Mouse (Mus musculus) MN1 (cell line): ENCODE measurements around the gene Foxp4.

Experiments
- DNase-seq: peaks from one replicate; pipeline ENCODE4 v3.0.0-alpha.2; 2016; ENCODE audit warnings: low spot score

The Foxp4 gene

DNA sequence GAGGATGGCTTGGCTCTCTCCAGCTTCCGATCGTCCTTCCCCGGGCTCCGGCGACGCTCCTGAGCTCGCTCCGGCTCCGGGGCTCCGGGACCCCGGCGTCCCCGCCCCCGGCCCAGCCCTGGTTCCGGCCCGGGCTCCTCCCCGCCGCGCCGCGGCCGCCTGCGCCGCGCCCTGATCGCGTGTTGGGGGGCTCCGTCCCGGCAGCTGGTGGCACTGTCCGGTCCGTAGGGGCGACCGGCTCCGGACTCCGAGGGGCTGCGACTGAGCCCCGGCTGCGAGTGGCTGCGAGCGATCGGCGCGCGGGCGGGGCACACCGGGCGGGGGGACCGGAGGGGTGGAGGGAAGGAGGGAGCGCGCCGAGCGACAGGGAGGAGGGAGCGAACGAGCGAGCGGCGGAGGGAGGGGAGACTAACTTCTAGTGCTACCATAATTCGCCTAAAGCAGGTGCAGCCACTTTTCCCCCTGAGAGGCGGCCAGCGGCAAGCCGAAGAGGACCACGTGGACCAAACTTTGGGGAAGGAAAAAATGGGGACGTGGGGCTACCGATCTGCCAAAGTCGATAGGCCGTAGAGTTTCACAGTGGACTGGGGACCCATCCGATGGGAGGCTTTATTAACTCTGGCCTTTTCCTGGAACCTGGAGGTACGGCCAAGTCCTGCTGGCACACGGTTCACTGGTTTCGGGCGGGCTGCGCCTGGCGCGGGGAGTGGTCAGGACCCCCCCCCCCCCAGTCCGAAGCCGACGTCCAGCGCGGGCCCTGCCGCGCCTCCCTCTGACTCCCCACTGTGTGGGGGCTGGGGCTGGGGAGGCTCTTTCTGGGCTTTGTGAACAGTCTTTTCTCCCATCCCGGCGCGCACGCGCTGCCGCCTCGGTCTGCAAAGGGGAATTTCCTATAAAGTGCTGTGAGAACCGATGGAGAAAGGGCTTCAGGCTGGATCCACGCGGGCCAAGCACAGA lies at the start of gene Foxp4:
Gene Foxp4, minus strand, starts transcription at position 263 of the 957 bp plus-strand sequence.
- peak; percentile 95 for DNase-seq

- peak; percentile 60 for DNase-seq
Observed at GRCm38 (mm10) chr17:47973563-47974472, 49.4 kb upstream of the Foxp4 start.

DNA sequence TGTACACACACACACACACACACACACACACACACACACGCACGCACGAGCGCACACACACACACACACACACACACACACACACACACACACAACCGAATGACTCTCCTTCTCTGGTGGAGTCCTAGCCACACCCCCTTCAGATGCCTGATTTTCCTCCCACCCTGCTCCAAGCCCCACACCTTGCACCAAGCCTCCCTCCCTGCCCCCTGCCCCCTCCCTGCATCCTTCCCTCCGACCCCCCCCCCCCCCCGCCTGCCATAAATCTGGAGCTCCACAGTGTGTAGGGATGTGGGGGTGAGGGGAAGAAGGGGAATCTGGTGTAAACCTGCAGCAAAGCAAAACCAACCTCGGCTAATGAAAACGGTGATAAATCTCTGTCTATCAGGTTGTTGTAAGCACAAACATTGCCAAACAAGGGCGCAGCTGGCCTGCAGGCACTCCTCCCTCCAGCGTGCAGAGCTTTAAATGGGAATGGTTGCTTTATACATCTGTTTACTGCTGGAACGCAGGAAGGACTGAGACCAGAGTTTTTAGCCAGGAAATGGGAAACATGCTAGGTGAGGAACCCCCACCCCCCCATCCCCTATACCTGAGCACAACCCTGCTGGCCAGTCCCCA lies 41.5 kb upstream of the Foxp4 start:
- DNase-seq: no peak

DNA sequence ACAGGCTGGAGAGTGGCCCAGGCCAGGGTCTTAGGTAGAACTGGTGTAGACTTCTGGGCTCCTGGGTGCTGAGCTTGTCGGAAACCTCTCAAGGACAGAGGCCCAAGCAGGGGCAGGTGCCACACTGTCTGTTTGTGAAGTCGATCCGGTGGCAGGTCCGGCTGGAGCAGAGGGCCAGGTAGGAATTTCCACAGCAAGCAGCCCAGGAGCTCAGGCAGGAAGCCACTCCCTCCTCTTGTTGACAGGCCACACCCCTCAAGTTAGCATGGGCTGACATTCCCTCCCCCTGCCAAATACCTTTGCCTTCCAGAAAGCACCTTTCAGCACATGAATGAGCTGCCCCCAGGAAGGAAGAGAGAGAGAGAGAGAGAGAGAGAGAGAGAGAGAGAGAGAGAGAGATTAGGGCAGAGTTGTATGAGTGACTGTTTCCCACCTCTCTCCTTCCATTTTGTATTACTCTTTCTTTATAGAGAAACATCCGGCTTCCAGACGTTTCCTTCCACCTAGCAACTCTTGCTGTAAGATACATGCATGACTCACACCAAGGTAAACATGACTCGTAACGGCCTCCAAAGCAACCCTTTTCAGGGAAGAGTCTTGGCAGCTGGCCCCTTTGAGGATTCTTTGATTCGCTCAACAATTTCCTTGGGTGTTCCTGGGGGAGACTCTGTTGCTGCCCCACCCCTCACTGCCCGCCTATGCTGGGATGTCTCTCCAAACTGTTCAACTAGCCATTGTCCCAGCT lies 33.8 kb upstream of the Foxp4 start:
- DNase-seq: no peak

GRCm38 (mm10) chr17:47956486-47956885 lies 32.0 kb upstream of the Foxp4 start:
- no peak for DNase-seq

- no peak for DNase-seq
Observed at GRCm38 (mm10) chr17:47955054-47955741, 30.8 kb upstream of the Foxp4 start.

GRCm38 (mm10) chr17:47953231-47953630 lies 28.8 kb upstream of the Foxp4 start:
- no peak for DNase-seq

DNA sequence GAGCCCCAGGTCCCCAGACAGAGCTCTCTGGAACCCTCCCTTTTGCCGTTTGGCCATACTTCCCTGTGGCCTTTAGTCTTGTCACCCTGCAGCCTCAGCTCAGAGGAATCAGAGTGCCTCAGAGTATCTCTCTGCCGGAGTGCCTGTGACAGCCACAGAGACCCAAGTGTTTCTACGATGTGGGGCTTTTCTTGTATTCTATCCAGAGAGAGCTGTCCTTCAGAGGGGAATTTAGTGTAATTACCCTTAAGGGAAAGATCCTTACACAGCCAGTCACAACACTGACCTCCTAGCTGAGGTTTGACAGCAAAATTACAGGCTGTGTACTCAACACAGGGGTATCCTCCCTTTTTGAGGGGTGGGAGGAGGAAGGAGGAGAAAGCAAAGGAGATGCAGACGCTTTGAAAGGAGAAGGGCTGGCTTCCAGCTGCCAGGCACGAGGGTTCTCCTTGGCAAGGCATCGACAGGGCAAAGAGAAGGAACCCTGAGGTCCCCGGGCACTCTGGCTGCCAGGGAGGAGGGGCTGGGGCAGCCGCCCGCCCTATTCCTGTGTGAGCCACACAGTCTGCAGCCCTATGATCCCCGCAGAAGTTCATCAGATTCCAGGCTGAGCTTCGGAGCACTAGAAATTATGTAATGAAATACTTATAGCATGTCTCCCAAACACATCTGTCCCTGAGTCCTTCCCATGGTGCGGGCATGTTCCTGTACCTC lies 28.1 kb upstream of the Foxp4 start:
- DNase-seq: no peak

DNA sequence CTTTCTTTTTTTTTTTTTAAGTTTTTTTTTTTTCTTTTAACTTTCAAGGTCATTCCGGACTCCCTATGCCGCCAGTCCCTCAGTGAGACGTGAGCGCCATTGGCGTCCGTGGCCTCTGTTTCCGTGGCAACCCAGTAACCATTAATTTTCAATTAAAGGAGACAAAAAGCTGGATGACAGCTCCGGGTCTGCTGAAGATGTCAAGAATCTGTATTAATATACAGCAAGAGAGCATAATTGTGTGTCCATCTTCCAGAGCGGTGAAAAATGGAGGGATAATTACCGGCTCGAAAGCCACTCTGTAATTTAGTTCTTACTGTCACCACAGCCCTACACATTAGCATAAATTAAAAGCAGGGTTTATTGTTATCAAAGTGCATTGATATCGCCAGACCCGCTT lies 27.0 kb upstream of the Foxp4 start:
- no peak for DNase-seq

DNA sequence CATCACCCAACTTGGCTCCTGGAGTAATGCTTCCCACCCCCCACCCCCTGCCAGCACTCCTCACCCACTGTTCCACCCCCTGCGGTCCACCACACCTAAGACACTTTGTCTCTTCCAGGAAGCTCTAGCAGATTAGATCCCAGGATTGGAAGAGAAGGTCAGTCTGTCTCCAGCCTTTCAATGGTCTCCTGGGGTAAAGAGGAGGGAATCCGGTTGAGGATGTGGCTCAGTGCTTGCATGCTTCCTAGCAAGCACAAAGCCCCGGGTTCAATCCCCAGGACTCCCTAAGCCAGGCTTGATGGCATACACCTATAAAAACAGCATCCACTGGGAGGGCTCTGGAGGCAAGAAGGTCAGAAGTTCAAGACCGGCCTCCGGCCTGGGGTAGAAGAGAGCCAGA lies 26.4 kb upstream of the Foxp4 start:
- no peak for DNase-seq

GRCm38 (mm10) chr17:47949441-47949840 lies 25.0 kb upstream of the Foxp4 start:
- DNase-seq: no peak

DNA sequence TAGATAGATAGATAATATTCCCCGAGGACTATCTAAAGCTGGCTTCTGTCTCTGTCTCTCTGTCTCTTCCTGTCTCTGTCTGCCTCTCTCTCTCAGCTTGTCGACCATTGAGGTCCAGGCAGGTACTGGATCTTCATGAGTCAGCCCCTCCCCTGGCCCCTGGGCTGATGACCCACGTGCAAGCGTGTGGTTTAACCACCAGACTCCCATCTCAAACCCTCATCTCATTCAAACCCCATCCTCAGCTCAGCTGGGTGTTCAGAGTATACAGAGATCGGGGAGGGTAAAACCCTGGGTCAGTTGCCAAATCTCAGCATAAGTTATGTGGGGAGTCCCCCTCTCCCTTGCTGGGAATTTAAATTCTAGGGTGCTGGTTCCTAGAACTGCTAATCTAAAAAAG lies 24.3 kb upstream of the Foxp4 start:
- no peak for DNase-seq

DNA sequence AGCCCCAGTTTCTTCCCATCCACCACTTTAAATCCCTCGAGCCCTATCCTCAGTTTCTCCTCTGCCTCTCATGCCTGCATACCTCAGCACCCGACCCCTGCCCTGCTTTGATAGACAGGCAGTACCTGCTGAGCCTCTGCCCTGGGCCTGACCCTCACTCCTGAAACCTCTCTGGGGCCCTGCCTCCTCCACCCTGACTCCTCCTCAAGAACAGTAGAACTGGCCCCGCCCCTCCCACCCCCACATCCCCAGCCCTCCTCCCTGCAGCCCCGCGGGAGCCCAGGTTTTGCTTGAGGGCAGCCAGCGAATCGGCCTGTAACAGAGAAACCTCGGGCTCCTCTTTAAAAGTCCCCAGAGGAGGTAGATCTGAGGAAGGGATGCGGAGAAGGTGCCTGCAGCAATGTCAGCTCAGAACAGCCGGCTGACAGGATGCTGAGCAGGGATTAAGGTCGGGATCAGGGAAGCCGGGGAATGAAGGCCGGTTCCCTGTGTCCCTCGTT lies 22.5 kb upstream of the Foxp4 start:
- no peak for DNase-seq

- no peak for DNase-seq
Observed at GRCm38 (mm10) chr17:47946111-47946510, 21.7 kb upstream of the Foxp4 start.

GRCm38 (mm10) chr17:47943103-47943870 lies 18.8 kb upstream of the Foxp4 start:
- peak; percentile 55 for DNase-seq

DNA sequence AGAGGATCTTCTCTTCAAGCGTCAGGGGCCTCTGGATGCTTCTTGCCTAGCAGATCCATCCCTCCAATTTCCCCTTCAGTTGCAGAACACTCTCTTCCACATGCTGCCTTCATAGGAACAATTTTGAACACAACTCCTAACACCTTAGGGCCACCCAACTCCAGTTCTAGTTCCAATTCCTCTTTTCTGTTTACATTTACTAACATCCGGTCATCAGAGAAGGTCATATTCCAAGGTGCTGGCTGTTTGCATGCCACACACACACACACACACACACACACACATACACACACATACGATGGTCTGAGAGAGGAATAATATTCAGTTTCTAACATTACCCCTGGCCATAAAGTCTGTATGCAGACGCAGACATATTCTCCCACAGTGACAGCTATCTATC lies 17.6 kb upstream of the Foxp4 start:
- no peak for DNase-seq

- DNase-seq: no peak
Observed at GRCm38 (mm10) chr17:47938839-47939238, 14.4 kb upstream of the Foxp4 start.

DNA sequence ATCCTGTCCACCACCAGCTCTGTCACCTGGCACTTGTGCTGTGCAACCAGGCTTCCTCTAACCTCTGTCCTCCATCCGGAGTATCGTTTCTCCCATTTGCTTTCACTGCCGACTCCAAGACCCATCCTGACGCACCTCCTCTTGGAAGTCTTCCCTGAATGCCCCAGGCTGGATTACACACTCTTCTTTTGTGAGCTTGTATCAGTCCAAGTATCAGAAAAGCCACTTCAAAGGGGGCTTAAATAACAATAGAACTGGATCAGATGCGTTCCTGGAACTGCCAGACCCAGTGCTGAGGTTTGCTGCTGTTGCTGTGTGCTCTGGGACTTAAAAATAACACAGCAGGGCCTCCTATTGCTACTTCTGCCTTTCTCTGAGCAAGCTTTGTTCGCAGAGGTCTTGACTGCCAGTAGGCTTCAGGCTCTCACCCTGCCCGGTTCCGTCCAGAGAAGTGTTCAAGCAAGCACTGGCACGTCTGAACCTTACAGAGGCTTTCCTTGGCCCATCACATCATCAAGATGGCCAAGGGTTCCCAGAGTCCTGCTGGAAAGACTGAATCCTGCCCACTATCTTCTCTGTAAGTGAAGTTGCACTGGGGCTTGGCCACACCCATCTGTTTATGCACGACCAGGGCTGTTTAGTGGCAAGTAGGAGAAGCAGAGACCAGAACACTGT lies 13.6 kb upstream of the Foxp4 start:
- no peak for DNase-seq

GRCm38 (mm10) chr17:47936591-47936990 lies 12.1 kb upstream of the Foxp4 start:
- DNase-seq: no peak
